Mouse (Mus musculus): ENCODE measurements around the gene Scn2b.

The Scn2b gene

GRCm38 (mm10) chr9:45120567-45120966 is 3.0 kb downstream of the Scn2b start:
- 72% methylated on average over 6 of the region's 6 CpGs for WGBS

- 37% methylated on average over 6 of the region's 6 CpGs for WGBS
These were observed 3.4 kb downstream of the Scn2b start for GRCm38 (mm10) chr9:45121001-45121400.

GRCm38 (mm10) chr9:45121769-45122168 is 4.2 kb downstream of the Scn2b start:
- 2% methylated on average over 10 of the region's 10 CpGs for WGBS

- WGBS, result 13% methylated on average over 9 of the region's 9 CpGs
These were observed 4.7 kb downstream of the Scn2b start for GRCm38 (mm10) chr9:45122209-45122761.

- 89% methylated on average over 14 of the region's 14 CpGs for WGBS
These were observed 7.6 kb downstream of the Scn2b start for GRCm38 (mm10) chr9:45125211-45125610.

- WGBS, result 57% methylated on average over 7 of the region's 7 CpGs
These were observed 9.4 kb downstream of the Scn2b start for GRCm38 (mm10) chr9:45126941-45127340.

- WGBS, result 95% methylated on average over 3 of the region's 3 CpGs
These were observed 12.5 kb downstream of the Scn2b start for GRCm38 (mm10) chr9:45130119-45130518.

- WGBS, result 46% methylated on average over 5 of the region's 5 CpGs
These were observed 16.1 kb downstream of the Scn2b start for GRCm38 (mm10) chr9:45133484-45134310.

- 51% methylated on average over 7 of the region's 7 CpGs for WGBS
These were observed 19.0 kb downstream of the Scn2b start for GRCm38 (mm10) chr9:45136442-45137169.

- WGBS, result under 1% methylated on average over 73 of the region's 76 CpGs
These were observed 20.8 kb downstream of the Scn2b start, which contains the start of gene Scn4b for GRCm38 (mm10) chr9:45138191-45139032. TSS of gene Scn4b (plus strand) at chr9:45138395.

GRCm38 (mm10) chr9:45139082-45139481 is 21.5 kb downstream of the Scn2b start:
- 13% methylated on average over 7 of the region's 7 CpGs for WGBS

GRCm38 (mm10) chr9:45140945-45141344 is 23.4 kb downstream of the Scn2b start:
- WGBS, result 70% methylated on average over 7 of the region's 7 CpGs

GRCm38 (mm10) chr9:45142686-45143085 is 25.1 kb downstream of the Scn2b start:
- WGBS, result 54% methylated on average over 3 of the region's 3 CpGs

- WGBS, result 3% methylated on average over 27 of the region's 27 CpGs
These were observed 28.1 kb downstream of the Scn2b start for GRCm38 (mm10) chr9:45145533-45146266.

- 3% methylated on average over 5 of the region's 5 CpGs for WGBS
These were observed 28.6 kb downstream of the Scn2b start for GRCm38 (mm10) chr9:45146267-45146597.

- WGBS, result 56% methylated on average over 1 of the region's 1 CpGs
These were observed 33.4 kb downstream of the Scn2b start for GRCm38 (mm10) chr9:45150933-45151332.

GRCm38 (mm10) chr9:45153361-45153760 is 35.8 kb downstream of the Scn2b start:
- WGBS, result 53% methylated on average over 7 of the region's 7 CpGs

GRCm38 (mm10) chr9:45167903-45168302 is 50.3 kb downstream of the Scn2b start:
- 43% methylated on average over 5 of the region's 5 CpGs for WGBS

GRCm38 (mm10) chr9:45170150-45170549 is 52.6 kb downstream of the Scn2b start:
- WGBS, result 48% methylated on average over 5 of the region's 5 CpGs

GRCm38 (mm10) chr9:45171073-45171610 is 53.6 kb downstream of the Scn2b start:
- 87% methylated on average over 1 of the region's 1 CpGs for WGBS

GRCm38 (mm10) chr9:45173475-45173874 is 55.9 kb downstream of the Scn2b start:
- WGBS, result 57% methylated on average over 3 of the region's 3 CpGs

Data from cerebral cortex, adult 2 months (tissue).